In the genomic region with DNA sequence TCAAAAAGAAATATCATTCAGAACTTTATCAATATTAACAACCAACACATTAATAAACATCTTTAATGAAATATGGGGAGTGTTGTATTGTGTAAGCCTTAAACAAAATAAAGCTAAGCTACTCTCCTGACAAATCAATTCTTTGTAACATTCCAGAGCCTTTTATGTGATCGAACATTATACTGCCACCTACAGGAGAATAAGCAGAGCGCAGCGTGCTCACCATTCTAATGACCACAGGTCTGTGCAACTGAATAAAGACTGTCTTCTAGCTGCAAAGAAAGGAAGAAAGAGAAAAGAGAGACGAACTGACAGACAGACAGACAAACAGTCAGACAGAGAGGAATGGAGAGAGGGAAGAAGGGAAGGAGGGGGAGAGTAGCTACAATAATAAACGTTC, we compare ENCODE assay signal across 10 mouse cellular contexts. TPM values are rescaled to one million over a fixed set of nuclear protein-coding genes. Genes with fewer than 3 reads are reported as not detected.
DNase-seq lines count a peak whose midpoint lies in the region; ATAC-seq and TF ChIP-seq lines count a peak whose summit lies in the region.
"Had no signal": no experiment of that assay in that cellular context is flagged by ENCODE, and none has a peak within 500 bp of the region (broad histone marks: within the 10 kb centered on the region; RNA-seq: fewer than 3 reads in every experiment).

No protein-coding gene starts in this region.

- TF ChIP-seq CTCF in left cerebral cortex, adult 2 months (IDR thresholded peaks at IDR 0.05), result peak; percentile 79

- no peak overlapping the region for H3K4me3 ChIP-seq in left cerebral cortex, adult 2 months
- no peak overlapping the region for H3K4me3 ChIP-seq in hindbrain, embryonic 14.5 days (replicated peaks; ENCODE audit: low read length)
- H3K4me3 ChIP-seq: myocyte had no signal

- H3K4me1 ChIP-seq in hindbrain, embryonic 14.5 days (replicated peaks; ENCODE audit: control insufficient read depth, insufficient read depth, low read length), result no peaks in the 10 kb centered on the region

- H3K27ac ChIP-seq in left cerebral cortex, adult 2 months, result no peak overlapping the region
- H3K27ac ChIP-seq in hindbrain, embryonic 14.5 days, result no peak overlapping the region

- no peak overlapping the region for H3K4me2 ChIP-seq in hindbrain, embryonic 14.5 days (replicated peaks)

- no peaks in the 10 kb centered on the region for H3K27me3 ChIP-seq in hindbrain, embryonic 14.5 days (ENCODE audit: control insufficient read depth, insufficient read depth, low read length)

- no peaks in the 10 kb centered on the region for H3K36me3 ChIP-seq in hindbrain, embryonic 14.5 days (replicated peaks; ENCODE audit: control insufficient read depth, insufficient read depth)

- intact Hi-C loops in left cerebral cortex, adult 2 months (cut with DNase I), result loop anchor here (2.0 kb wide), 1 partner anchor 95 kb away; no protein-coding TSS in a partner anchor
- intact Hi-C loops in left cerebral cortex, postnatal 25 days (cut with DNase I), result loop anchor here (1.0 kb wide), 1 partner anchor 95 kb away; no protein-coding TSS in a partner anchor

- peak; percentile 22 to 25 for DNase-seq in adrenal gland, adult 18-20 months (ENCODE audit: low spot score in 2 of 2)
- no peak for DNase-seq in adrenal gland, adult 8-10 months
- DNase-seq in left cerebral cortex, adult 2 months (ENCODE audit: extremely low spot score in 1 of 2, low spot score in 2 of 2), result peak; percentile 12 to 23
- DNase-seq in left cerebral cortex, adult 11 months (ENCODE audit: low spot score), result no peak
- peak; percentile 6 to 34 for DNase-seq in adrenal gland, postnatal 36 days
- DNase-seq in hindbrain, embryonic 14.5 days (ENCODE audit: low spot score), result peak; percentile 79
- peak; percentile 24 to 29 for DNase-seq in left cerebral cortex, postnatal 25 days (ENCODE audit: low spot score in 2 of 2)

- 23% methylated on average over 5 of the region's 5 CpGs for WGBS in hindbrain, embryonic 14.5 days

- H3K9ac ChIP-seq in hindbrain, embryonic 14.5 days, result no peak overlapping the region

- 0 out of 2 replicates have a peak, but pooled peaks have one; percentile 31 for ATAC-seq in hindbrain, embryonic 14.5 days (ENCODE audit: low FRiP score)
- ATAC-seq in neutrophil, adult 5-6 weeks (ENCODE audit: extremely low read depth, insufficient number of reproducible peaks, low FRiP score, poor library complexity, severe bottlenecking), result peak; percentile 91

- H3K9me3 ChIP-seq in hindbrain, embryonic 14.5 days (ENCODE audit: control insufficient read depth, low read length), result no peaks in the 10 kb centered on the region

RNA-seq across cellular contexts. Expression of a gene that starts 27.1 kb away (rescaled TPM):
- not detected for total RNA-seq in adrenal gland, adult 18-20 months (2021)
- total RNA-seq in adrenal gland, adult 8-10 months (2022), result not detected
- under 1 TPM; 0.34 to 0.54 TPM for total RNA-seq in left cerebral cortex, adult 2 months (2021)
- total RNA-seq in adrenal gland, postnatal 36 days (2021), result under 1 TPM in 1 of 2 experiments, not detected in 1; 0.20 TPM
- polyA plus RNA-seq in hindbrain, embryonic 14.5 days (2014; fragmentation: Nextera tagmentation; extraction: Ambion mirVana), result 0.12 TPM in 1 of 2 replicates, not detected in the other
- total RNA-seq in left cerebral cortex, postnatal 25 days (2021), result under 1 TPM; 0.34 to 0.44 TPM
- 27.1 and 32.2 TPM in 2 replicates for total RNA-seq in neutrophil, adult 5-6 weeks (2017)
- polyA plus RNA-seq: myocyte had no signal

RNA-seq across cellular contexts. Expression of a gene that starts 29.8 kb away (rescaled TPM):
- under 1 TPM; 0.46 to 0.54 TPM for total RNA-seq in adrenal gland, adult 18-20 months (2021)
- total RNA-seq in adrenal gland, adult 8-10 months (2022), result under 1 TPM; 0.12 to 0.52 (median 0.38) TPM
- not detected for total RNA-seq in left cerebral cortex, adult 2 months (2021)
- total RNA-seq in adrenal gland, postnatal 36 days (2021), result under 1 TPM in 1 of 2 experiments, not detected in 1; 0.33 TPM
- not detected in 2 replicates for polyA plus RNA-seq in hindbrain, embryonic 14.5 days (2014; fragmentation: Nextera tagmentation; extraction: Ambion mirVana)
- under 1 TPM in 1 of 2 experiments, not detected in 1; 0.69 TPM for total RNA-seq in left cerebral cortex, postnatal 25 days (2021)
- total RNA-seq in neutrophil, adult 5-6 weeks (2017), result 222 and 223 TPM in 2 replicates

RNA-seq across cellular contexts. Expression of a gene that starts 49.2 kb away (rescaled TPM):
- total RNA-seq in adrenal gland, adult 18-20 months (2021), result not detected
- total RNA-seq in adrenal gland, adult 8-10 months (2022), result not detected
- total RNA-seq in left cerebral cortex, adult 2 months (2021), result not detected
- total RNA-seq in adrenal gland, postnatal 36 days (2021), result not detected
- not detected in 2 replicates for polyA plus RNA-seq in hindbrain, embryonic 14.5 days (2014; fragmentation: Nextera tagmentation; extraction: Ambion mirVana)
- not detected for total RNA-seq in left cerebral cortex, postnatal 25 days (2021)
- total RNA-seq in neutrophil, adult 5-6 weeks (2017), result not detected in 2 replicates
- polyA plus RNA-seq: heart, embryonic 14.5 days; myocyte had no signal

RNA-seq across cellular contexts. Expression of a gene that starts 58.6 kb away (rescaled TPM):
- total RNA-seq in adrenal gland, adult 18-20 months (2021), result 1 to 10 TPM in 1 of 2 experiments, under 1 TPM in 1; 0.83 to 3.2 TPM
- total RNA-seq in adrenal gland, adult 8-10 months (2022), result 1 to 10 TPM in 3 of 4 experiments, under 1 TPM in 1; 0.77 to 1.3 (median 1.1) TPM
- not detected for total RNA-seq in left cerebral cortex, adult 2 months (2021)
- under 1 TPM in 1 of 2 experiments, not detected in 1; 0.50 TPM for total RNA-seq in adrenal gland, postnatal 36 days (2021)
- polyA plus RNA-seq in hindbrain, embryonic 14.5 days (2014; fragmentation: Nextera tagmentation; extraction: Ambion mirVana), result not detected in 2 replicates
- total RNA-seq in left cerebral cortex, postnatal 25 days (2021), result not detected
- total RNA-seq in neutrophil, adult 5-6 weeks (2017), result 10.7 and 13.1 TPM in 2 replicates
- polyA plus RNA-seq: myocyte had no signal

Comparison
In these comparisons a context has a peak if more than half of its experiments do, and no peak if none do; other contexts are left out.
1. DNase-seq: peak in adrenal gland, adult 18-20 months (2 of 2), left cerebral cortex, adult 2 months (2 of 2), adrenal gland, postnatal 36 days (2 of 2), hindbrain, embryonic 14.5 days (single experiment) and left cerebral cortex, postnatal 25 days (2 of 2); none in adrenal gland, adult 8-10 months (single experiment) and left cerebral cortex, adult 11 months (single experiment).
2. RNA of a gene that starts 27.1 kb away (total RNA-seq): 27.1 to 32.2 TPM in neutrophil, adult 5-6 weeks; 0.34 to 0.54 TPM in left cerebral cortex, adult 2 months, 0.34 to 0.44 TPM in left cerebral cortex, postnatal 25 days, 0.20 TPM in adrenal gland, postnatal 36 days, not detected in adrenal gland, adult 18-20 months and not detected in adrenal gland, adult 8-10 months; every median in the first group is over 10 times any median in the second.
3. RNA of a gene that starts 29.8 kb away (total RNA-seq): 222 to 223 TPM in neutrophil, adult 5-6 weeks; 0.69 TPM in left cerebral cortex, postnatal 25 days, 0.46 to 0.54 TPM in adrenal gland, adult 18-20 months, 0.12 to 0.52 TPM in adrenal gland, adult 8-10 months, 0.33 TPM in adrenal gland, postnatal 36 days and not detected in left cerebral cortex, adult 2 months; every median in the first group is over 100 times any median in the second.